Mouse (Mus musculus) fibroblast of lung, adult 2 months (primary cell): ENCODE results near the gene Ppif.

Source experiments
- DNase-seq: peaks from one replicate; pipeline ENCODE4 v3.0.0-alpha.2; 2011; ENCODE audit warnings: low read depth

The Ppif gene

DNA sequence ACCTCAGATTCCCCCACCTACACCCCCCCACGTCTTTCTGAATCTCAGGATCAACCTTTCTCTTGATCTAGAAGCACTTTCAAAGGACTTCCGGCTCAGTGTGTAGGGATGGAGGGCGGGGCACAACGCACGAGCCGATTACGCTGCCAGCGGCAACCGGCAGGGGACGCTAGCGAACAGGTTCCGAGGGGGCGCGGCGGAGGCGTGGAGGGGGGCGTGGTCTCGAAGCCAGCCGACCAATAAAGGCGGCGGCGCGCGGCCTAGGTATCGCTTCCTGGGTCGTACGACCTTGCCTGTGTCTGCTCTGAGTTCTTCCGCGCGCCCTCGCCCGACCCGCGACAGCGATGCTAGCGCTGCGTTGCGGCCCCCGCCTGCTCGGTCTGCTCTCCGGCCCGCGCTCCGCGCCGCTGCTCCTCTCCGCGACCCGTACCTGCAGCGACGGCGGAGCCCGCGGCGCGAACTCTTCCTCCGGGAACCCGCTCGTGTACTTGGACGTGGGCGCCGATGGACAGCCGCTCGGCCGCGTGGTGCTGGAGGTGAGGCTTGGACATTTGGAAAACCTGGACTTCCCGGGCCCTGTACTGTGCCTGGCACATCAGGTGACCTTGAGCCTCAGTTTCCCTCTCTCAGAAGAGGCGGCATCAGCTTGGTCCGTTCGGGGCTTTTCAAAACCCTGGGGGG lies at the start of gene Ppif:
TSS of gene Ppif (plus strand) at position 267 of the 681 bp plus-strand sequence.
- DNase-seq: peak; percentile 83

DNA sequence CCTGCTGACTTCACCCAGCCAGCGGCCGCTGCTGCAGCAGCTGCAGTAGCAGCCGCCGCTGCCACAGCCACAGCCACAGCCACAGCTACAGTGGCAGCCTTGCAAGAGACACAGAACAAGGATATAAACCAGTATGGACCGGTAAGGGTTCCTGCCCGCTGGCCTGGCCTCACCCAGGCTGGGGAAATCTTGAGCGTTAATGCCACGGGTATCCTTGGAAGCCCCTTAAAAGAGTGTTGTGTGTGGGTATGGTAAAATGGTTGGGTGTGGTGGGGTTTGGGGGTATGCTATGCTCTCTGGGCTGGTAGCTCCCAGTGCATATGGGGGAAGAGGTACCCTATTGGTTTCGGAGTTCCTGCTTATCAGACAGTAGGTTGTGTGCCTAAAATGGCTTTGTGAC lies 48.2 kb upstream of the Ppif start:
- no peak for DNase-seq

DNA sequence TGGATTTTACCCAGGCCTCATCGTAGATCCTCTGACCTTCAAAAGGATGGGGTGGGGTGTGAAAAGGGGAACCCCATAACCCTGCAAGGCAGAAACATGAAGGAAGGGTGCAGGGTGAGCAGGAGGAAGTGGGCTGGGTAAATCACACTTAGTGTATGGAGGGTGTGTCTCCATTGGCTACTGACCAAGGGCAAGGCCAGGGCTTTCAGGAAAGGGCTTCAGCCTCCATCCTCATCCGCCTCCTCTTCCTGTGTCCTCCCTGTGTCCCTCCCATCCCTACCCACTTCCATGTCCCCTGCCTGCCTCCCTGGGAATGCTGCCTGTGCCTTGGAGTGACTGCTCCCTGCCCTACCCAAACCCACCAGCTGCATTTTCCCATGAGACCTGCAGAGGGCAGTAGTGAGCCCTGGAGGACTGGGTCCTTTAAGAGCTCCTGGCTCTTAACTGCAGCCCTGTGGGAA lies 47.8 kb upstream of the Ppif start:
- DNase-seq: peak; percentile 23

DNA sequence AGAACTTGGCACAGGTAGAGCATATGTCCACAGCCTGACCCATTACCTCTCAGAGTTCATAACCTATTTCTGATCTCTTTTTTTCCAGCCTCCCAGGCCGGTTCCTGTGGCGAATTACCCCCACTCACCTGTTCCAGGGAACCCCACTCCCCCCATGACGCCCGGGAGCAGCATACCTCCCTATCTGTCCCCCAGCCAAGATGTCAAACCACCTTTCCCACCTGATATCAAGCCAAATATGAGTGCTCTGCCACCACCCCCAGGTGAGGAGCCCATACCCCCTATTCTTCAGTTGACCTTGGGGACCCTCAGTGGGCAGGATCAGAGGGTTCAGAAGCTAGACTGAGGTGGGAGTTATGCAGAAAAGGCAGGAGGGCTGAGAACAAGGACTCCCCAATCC lies 42.8 kb upstream of the Ppif start:
- no peak for DNase-seq

DNA sequence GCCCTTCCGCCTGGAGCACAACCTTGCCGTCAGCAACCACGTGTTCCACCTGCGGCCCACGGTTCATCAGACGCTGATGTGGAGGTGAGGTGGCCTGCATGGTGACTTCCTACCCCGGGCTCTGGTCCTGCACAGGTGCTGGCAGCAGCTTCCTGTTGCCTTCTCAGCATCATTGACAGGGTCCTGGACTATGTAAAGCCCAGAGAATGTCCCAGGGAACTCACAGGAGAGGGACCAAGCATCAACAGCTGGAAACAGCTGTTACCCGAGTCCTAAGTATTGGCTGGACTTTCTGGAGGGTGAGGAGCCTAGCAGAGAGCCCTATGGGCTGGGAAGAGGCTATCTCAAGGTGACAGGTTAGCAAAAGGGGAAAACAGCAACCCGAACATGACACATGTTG lies 42.0 kb upstream of the Ppif start:
- no peak for DNase-seq

DNA sequence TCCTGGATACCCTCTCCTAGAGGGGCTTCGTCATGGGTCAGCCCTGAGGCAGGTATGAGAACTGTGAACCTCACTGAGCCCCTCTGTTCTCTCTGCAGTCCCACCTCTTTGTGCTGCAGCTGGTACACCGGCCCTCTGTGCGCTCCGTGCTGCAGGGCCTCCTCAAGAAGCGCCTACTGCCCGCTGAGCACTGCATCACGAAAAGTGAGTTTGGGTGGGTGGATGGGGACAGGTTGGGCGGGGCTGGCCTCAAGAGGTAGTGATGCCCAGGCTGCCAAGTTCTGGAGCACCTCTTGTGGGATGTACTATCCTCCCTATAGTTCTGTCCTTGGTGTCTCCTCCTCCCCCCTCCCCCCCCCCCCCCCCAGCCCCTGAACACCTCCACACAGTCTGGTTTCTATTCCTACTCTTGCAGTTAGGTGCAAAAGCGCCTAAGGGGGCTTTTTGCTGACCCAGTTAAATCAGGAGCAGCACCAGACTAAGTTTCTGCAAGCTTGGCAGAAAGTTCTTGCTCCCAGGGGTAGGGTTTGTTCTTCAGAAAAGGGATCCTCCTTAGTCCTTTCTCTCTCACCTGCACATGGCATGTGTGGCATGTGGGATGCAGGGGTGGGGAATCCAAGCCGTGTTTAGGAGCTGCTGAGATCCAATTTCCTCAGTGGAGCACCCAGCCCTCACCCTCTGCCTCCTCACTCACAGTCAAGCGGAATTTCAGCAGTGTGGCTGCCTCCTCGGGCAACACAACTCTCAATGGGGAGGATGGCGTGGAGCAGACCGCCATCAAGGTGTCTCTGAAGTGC lies 39.4 kb upstream of the Ppif start:
- no peak for DNase-seq

DNA sequence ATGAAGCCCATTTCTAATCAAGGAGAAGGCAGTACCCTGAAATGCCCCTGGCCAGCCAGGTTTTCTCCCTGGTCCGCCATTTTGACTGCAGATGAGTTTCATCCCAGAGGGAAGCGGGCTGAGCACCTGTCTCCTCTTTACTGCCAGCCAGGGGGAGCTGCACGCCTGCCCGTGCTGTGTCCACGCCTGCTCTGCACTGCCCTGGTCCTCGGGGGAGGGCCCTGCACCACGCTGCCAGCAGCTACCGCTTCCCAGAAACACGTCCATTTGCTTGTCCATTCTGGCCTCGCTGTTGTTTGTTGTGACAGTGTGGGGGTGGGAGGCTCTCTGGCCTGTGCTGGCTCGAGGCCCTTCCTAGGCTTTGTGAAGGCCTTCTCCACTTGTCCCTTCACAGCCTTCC lies 33.3 kb upstream of the Ppif start:
- DNase-seq: no peak

DNA sequence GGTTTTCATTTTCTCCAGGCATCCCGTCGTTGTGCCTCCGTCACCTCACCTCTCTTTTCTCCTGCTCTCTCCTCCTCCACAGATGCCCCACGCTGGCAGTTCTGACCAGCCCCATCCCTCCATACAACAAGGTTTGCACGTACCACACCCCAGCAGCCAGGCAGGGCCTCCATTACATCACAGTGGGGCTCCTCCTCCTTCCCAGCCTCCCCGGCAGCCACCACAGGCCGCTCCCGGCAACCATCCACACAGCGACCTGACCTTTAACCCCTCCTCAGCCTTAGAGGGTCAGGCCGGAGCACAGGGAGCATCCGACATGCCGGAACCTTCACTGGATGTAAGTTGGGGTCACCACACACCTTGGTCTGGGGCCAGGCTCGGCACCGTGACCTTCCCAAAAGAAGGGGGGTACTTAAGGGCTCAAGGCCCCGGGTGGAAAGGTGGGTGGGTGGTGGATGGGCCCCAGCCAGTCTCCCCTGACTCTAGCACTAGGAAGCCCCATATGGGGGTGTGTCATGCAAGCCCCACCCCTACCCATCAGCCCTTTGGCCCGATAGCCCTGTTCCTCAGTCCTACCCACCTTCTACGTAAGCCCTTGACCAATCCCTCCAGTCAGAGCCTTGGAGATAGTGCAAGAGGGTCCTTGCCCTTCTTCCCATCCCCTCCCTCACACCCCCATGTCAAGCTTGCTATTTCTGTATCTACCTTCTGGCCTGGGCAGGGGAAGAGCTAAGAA lies 32.6 kb upstream of the Ppif start:
- no peak for DNase-seq

DNA sequence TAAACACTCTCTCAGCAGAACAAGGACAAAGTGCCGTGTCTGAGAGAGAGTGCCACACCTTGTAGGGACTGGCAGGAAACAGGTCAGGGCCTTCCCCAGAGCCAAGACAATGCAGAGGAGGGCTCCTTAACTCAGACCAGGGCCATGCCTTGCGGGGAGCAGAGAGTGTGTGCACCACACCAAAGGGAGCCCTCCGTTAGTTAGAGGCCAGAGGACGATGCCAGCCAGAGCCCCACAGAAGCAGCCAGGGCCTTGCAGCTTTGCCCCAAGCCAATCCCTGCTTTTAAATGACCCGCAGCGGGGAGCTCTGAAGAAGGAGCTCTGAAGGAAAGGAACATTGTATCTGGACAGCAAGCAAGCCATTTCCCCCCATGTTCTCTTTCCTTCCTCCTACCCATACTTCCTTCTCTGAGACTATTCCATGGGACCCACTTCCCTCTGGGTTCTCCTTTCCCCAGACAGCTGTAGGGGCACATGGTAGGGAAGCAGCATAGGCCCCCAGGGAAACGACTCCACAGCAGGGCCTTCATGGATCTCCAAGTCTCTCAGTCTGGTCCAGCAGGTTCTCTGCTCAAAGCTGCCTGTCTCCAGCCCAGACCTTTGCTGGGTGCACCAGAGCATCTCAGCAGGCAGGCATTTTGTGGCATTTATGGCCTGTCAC lies 30.2 kb upstream of the Ppif start:
- DNase-seq: no peak

DNA sequence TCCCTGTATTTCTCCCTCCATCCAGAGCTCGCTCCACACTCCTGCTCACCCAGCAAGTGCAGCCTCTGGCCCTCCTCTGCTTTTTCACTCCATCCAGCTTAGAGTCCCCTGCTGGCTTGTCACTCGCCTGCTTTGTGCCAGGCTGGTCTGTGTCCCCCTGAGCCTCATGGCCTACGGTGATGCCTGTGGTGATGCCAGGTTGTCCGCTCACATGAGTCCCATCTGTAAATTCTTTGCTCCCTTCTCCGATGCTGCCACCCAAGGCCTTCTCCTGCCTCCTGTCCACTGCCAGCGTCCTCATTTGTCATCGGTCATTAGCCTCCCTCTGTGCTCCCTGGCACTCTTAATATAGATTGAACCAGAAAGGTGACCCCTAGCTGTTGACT lies 29.7 kb upstream of the Ppif start:
- no peak for DNase-seq

DNA sequence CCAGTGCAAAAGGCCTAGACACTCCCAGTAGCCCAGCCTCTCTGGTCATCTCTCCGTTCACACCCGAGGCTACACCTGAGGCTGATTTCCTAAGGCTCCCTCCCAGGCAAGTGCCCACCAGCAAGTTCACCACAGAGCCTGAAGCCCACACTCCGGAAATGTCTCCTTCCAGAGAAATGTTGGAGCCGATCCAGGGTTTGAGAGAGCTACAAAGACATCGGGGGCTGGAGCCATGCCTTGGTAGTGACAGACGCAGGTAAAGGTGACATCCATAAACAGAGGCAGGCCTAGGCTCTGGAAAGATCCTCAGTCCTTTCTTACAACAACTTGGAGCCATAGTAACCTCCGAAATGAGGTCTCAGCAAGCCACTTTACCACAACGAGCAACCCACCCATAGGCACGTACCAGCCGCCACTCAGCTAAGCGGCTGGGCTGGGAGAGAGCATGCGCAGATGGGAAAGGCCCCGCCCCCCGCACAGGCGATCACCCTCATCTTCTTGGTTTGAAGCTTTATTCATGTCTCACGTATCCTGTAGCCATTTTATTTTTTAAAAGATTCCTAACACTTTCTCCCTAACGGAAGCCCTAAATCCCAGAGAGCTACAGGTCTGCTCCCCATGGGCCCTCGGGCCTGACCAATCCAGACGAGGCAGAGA lies 28.5 kb upstream of the Ppif start:
- DNase-seq: no peak

DNA sequence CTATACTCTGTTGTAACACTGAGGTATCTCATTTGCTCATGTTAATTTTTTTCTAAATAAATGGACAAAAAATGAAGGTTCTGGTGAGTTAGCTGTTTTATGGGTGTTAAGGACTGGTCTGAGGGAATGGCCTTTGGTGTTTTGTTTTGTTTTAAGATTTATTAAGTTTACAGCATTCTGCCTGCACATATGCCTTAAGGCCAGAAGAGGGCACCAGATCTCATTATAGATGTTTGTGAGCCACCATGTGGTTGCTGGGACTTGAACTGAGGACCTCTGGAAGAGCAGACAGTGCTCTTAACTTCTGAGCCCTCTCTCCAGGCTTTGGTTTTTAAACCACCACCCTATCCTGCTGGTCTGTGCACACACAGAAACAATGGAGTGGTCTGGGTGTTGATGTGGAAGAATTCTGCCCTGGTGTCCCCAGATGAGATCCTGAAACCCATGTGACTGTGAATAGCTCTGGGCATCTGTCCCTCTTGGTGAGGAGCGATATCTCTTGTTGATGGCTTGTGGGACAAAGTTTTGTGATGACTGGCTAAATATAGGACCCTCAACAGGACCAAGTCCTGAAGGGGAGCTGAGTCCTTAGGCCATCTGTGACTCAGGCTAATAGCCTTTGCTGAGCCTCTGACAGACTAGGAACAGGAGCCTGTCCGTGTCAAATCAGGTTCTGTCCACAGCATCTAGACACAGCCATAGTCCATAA lies 27.1 kb upstream of the Ppif start:
- no peak for DNase-seq

DNA sequence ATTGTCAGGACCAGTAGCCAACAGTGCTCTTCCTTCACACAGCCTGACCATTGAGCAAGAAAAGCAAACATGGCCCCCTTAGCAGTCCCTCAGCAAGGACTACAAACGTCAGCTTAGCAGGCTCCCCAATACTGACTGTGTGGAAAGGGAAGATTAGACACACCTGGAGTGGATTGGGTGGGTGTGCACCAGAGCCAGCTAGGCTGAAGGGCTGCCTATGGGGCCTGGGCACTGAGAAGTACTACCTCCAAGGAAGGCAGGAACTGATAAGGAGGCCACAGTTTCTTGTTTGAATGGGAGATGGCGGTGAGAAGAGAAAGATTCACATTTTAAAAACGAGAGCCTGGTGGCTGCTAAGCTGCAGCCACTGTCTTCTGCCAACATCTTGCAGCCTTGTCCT lies 26.4 kb upstream of the Ppif start:
- no peak for DNase-seq

DNA sequence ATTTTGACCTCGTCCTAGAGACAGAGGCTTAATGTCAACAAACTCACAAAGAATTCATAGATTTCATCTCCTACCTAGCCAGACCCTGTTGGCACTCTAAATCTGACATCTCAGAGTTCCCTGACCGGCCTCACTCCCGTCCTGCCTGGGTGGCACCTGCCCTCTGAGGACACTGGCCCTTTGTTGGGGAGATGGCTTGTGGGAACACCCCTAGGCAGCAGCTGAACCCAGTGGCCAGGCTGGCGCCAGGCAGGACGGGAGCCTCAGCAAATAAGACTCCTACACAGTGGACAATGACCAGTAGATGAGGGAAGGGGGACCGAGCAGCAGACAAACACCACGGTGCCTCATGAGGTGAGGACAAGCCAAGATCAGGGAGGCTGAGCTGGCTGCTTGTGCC lies 14.3 kb upstream of the Ppif start:
- no peak for DNase-seq

DNA sequence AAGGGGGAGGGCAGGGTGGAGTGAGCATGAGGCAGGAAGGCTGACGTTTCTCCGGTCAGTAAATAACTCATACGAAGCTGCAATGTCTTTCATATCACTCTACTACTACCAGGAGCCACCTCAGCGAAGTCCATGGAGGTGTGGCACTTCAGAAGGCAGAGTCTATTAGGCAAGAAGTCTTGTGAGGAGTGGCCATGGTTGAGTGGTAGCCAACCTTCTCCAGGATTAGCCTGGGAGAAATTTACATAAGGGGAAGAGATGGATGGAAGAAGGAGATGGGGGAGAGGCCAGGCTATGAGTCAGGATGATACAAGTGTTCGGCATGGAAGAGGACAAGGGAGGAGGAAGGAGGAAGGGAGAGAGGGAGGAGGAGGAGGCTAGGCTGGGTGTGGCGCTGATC lies 11.9 kb upstream of the Ppif start:
- no peak for DNase-seq

DNA sequence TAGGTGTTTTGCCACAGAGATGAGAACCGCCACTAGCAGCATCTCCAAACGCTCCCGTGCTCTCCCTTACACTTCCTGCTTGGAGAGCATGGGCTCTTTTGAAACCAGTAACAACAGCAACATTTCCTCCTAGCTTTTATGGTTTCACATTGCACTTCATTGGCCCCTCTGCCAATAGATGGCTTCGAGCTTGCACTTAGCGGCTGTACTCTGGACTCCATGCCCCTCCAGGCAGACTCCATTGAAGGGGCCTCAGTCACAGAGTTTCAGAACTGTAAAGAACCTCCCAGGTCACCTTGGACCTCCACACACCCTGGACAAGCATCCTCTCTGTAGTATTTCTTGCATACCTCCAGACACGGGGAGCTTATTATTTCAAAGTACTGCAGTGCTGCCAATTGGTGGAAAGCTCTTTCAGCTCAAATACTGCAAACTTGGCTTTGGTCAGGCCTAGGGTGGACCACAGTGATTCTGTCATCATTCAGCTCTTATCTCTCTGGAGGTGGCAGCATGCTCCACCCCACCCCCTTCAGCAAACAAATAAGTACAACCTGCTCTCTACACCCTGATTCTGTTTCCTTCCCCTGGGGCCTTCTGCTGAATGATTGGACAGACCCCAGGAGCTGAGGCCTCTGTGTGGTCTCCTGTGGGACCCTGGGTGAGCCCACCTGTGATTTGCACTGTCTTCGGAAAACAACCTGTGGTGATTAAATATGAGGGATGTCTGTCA lies 7.6 kb upstream of the Ppif start:
- DNase-seq: no peak

DNA sequence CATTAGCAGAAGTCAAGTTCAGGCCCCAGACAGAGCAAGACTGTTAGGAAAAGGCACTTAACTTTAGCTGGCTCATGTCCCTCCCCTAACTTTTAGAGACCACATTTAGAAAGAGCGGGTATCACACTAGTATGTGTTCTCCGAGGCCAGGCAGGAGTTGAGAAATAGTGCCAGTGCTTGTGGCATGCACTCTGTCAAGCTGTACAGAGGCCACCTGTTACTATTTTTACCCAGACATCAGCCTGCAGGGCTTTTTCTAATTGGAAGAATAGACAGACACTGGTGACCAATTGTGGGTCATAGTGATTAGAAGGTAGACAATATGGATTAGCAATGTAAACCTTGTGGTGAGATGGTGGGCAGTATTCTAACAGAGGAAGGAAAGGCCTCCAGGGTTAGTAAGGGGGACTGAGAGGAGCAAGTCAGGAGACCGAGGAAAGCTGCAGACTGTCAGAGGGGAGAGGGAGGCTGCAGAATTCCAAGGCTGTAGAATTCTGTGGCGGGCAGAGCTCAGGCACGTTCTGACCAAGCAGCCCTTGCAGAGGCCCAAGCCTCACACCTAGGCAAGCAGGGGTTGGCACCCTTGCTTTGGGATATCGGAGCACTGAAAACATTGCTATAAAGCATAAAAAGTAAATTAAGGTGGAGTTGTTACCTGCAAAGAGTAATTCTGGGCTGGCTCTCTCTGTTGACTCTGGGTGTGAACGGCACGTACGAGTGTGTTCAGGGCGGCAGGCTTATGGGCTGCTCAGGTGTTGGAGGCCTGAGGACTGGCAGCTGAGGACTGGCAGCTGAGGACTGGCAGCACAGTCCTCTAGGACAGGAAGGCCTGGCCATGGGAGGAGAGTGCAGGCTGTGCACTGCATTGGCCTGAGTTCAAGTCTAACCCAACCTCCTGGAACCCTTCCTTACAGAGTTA lies 6.7 kb upstream of the Ppif start:
- DNase-seq: no peak

DNA sequence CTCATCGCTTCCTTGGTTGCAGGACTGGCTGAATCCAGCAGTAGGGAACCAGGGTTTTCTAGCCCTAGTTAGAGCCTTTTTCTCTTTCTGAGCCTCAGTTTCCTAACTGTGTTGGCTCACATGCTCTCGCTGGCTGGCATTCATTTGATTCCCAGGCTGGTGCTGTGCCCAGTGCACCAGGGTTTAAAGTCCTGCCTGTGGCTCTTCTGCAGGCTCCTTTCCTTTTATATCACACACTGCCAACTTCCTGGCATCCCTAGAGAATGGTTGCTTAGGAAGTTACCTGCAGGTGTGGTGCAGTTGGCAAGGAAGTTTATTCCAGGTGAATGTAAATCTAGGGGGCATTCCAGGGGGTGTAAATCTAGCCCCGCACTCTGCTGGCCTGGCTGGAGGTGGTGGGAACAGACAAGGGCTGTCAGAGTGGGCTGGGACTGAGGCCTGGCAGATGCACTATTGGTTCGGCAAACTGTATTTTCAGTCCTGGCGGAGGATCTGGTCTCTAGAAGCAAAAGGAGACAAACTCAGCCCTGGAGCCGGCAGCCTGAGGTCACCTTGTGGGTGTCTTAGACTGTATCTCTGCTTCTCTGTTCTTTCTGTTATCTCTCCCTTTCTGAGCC lies 575 bp upstream of the Ppif start:
- no peak for DNase-seq

DNA sequence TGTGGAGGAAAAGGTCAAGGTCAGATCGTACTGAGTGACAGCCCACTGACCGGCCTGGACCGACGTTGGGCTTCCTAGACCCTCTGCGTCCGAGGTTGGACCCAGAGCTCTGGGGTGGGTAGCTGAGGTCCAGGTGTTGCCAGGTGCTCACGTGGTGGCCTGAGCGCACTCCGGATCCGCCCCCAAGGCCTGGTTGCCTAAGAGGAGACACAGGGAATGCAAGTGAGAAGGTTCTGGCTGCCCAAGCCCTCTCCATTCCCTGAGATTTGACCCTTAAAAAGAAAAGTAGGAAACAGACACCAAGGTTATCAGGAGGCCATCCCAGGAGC lies 579 bp downstream of the Ppif start:
- no peak for DNase-seq
